ENCODE assay signal across 16 mouse cellular contexts in genomic region chr7:120850165-120850564, GRCm38 (mm10). TPM values are rescaled to one million over a fixed set of nuclear protein-coding genes. Genes with fewer than 3 reads are reported as not detected.
"Had no signal": no experiment of that assay in that cellular context is flagged by ENCODE, and none has a peak within 500 bp of the region (broad histone marks: within the 10 kb centered on the region; RNA-seq: fewer than 3 reads in every experiment).

No protein-coding gene starts in this region.

- H3K9ac ChIP-seq: limb, embryonic 13.5 days; midbrain, embryonic 13.5 days had no signal

- ATAC-seq: midbrain, embryonic 13.5 days had no signal

- H3K36me3 ChIP-seq: midbrain, embryonic 13.5 days had no signal

- DNase-seq: kidney, adult 18-20 months; kidney, postnatal 10 days; kidney, postnatal 4 days; left cerebral cortex, postnatal 4 days; lung, adult 18-20 months; thymus, adult 18-20 months; thymus, postnatal 14 days had no signal

- H3K27ac ChIP-seq: limb, embryonic 13.5 days; midbrain, embryonic 13.5 days had no signal

- H3K4me2 ChIP-seq: limb, embryonic 13.5 days; midbrain, embryonic 13.5 days had no signal

- H3K9me3 ChIP-seq: limb, embryonic 13.5 days; midbrain, embryonic 13.5 days had no signal

- H3K4me3 ChIP-seq: layer of hippocampus, adult 2 months; limb, embryonic 13.5 days; midbrain, embryonic 13.5 days had no signal

RNA-seq across cellular contexts. Expression of gene Gm5737, which starts 38.0 kb away (rescaled TPM):
- total RNA-seq: midbrain, postnatal 0 days; neutrophil, adult 5-6 weeks had no signal
- polyA plus RNA-seq: kidney, embryonic 14.5 days; limb, embryonic 13.5 days; lung, embryonic 16.5 days; midbrain, embryonic 13.5 days; midbrain, postnatal 0 days; neural tube, embryonic 11.5 days; stomach, embryonic 14.5 days had no signal
